Mouse (Mus musculus): ENCODE measurements around the gene Herpud1. TPM values are rescaled to one million over a fixed set of nuclear protein-coding genes. Genes with fewer than 3 reads are reported as not detected.

Herpud1 gene
- total RNA-seq, 2 experiments from 2014 or later = 35.5 to 36.2 TPM

GRCm38 (mm10) chr8:94443153-94443552, 56.9 kb downstream of the Herpud1 start:
- no peak for DNase-seq (ENCODE audit: low spot score in 2 of 2)

- DNase-seq (ENCODE audit: low spot score in 2 of 2) = no peak
Measured at GRCm38 (mm10) chr8:94444480-94444879, 58.2 kb downstream of the Herpud1 start.

Other genes starting within 250 kb of the Herpud1 start
- gene Mt4, start 249.2 kb upstream of the Herpud1 start, total RNA-seq (2021) = not detected
- gene Mt3, start 233.8 kb upstream of the Herpud1 start, total RNA-seq (2021) = 100 to 1,000 TPM; 758 to 903 TPM
- gene Mt2, start 213.8 kb upstream of the Herpud1 start, total RNA-seq (2021) = 100 to 1,000 TPM; 187 to 290 TPM
- 100 to 1,000 TPM; 223 to 273 TPM for gene Mt1, start 207.4 kb upstream of the Herpud1 start, total RNA-seq (2021)
- 10 to 100 TPM; 53.0 to 53.9 TPM for gene Nup93, start 171.9 kb upstream of the Herpud1 start, total RNA-seq (2021)
- gene Slc12a3, start 57.2 kb upstream of the Herpud1 start, total RNA-seq (2021) = under 1 TPM; 0.38 to 0.57 TPM
- under 1 TPM; 0.50 to 0.51 TPM for gene Nlrc5, start 47.9 kb downstream of the Herpud1 start, total RNA-seq (2021)
- 10 to 100 TPM; 79.0 to 81.9 TPM for gene Cpne2, start 146.6 kb downstream of the Herpud1 start, total RNA-seq (2021)
- gene Rspry1, start 215.5 kb downstream of the Herpud1 start, total RNA-seq (2021) = 10 to 100 TPM; 32.6 to 38.7 TPM
- gene Fam192a, start 215.6 kb downstream of the Herpud1 start, total RNA-seq (2021) = 10 to 100 TPM; 37.5 to 42.9 TPM